Comparison of ENCODE assay signal across 7 mouse cellular contexts in the genomic region with DNA sequence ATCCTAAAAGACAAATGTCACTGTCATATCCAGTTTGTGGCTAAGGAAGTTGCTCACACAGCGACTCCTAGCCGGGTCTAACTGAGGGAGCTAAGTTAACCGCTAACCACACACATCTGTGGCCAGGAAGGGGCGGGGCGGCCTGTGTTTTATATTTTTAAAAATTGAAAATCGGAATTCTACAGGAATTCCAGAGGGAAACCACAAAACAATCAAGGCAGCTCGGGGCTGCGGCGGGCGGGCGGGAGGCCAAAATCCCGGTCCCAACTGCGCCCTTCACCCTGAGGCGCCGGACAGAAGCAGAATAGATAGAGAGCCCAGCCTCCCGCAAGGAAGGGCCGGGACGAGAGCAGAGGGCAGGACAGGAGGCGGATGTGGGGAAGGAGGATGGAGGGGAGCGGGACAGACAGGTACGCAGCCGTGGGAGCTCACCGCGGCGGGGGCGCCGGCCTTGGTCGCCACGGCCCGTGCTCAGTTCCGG. TPM values are rescaled to one million over a fixed set of nuclear protein-coding genes. Genes with fewer than 3 reads are reported as not detected.
DNase-seq lines count a peak whose midpoint lies in the region.

No protein-coding gene starts in this region.

- DNase-seq in right cerebral cortex, postnatal 4 days: peak; percentile 26
- no peak for DNase-seq in right cerebral cortex, adult 2 months (ENCODE audit: low spot score in 2 of 2)
- peak; percentile 45 for DNase-seq in c-Kit-positive CD71-negative TER-119-negative erythroid progenitor cells, embryonic 14.5 days (ENCODE audit: low read depth)
- peak; percentile 40 for DNase-seq in heart, postnatal 4 days
- DNase-seq in liver: peak; percentile 57
- DNase-seq in natural killer cell, adult 2 months (ENCODE audit: low spot score in 2 of 2): peak; percentile 7 to 13
- DNase-seq in gastrocnemius, postnatal 25 days: no peak

RNA-seq across cellular contexts. Expression of a gene that starts 0.4 kb away (rescaled TPM):
- total RNA-seq in heart, postnatal 4 days (2021): 10 to 100 TPM; 28.3 to 31.0 TPM
- total RNA-seq in gastrocnemius, postnatal 25 days (2021): under 1 TPM; 0.88 to 0.95 TPM

RNA-seq across cellular contexts. Expression of a gene that starts 29.5 kb away (rescaled TPM):
- total RNA-seq in heart, postnatal 4 days (2021): 100 to 1,000 TPM; 111 to 114 TPM
- total RNA-seq in gastrocnemius, postnatal 25 days (2021): 10 to 100 TPM; 20.2 to 21.8 TPM

Comparison
In these comparisons a context has a peak if more than half of its experiments do, and no peak if none do; other contexts are left out.
1. DNase-seq: peak in right cerebral cortex, postnatal 4 days (single experiment), c-Kit-positive CD71-negative TER-119-negative erythroid progenitor cells, embryonic 14.5 days (single experiment), heart, postnatal 4 days (single experiment), liver (single experiment) and natural killer cell, adult 2 months (2 of 2); none in right cerebral cortex, adult 2 months (0 of 2) and gastrocnemius, postnatal 25 days (single experiment).
2. RNA of a gene that starts 0.4 kb away (total RNA-seq): 28.3 to 31.0 TPM in heart, postnatal 4 days; 0.88 to 0.95 TPM in gastrocnemius, postnatal 25 days; every median in the first group is over 10 times any median in the second.
3. RNA of a gene that starts 29.5 kb away (total RNA-seq): 111 to 114 TPM in heart, postnatal 4 days; 20.2 to 21.8 TPM in gastrocnemius, postnatal 25 days; every median in the first group is over 4 times any median in the second.